Mouse (Mus musculus) stomach, postnatal 0 days (tissue): Measurements from ENCODE around the gene Mvb12a.

Experiments
- CTCF ChIP-seq: IDR thresholded peaks from 2 replicates; pipeline ENCODE4 v1.5.1; 2016; ENCODE audit warnings: antibody characterized with exemption, low read depth, mild to moderate bottlenecking, moderate library complexity
- EP300 ChIP-seq: optimal IDR thresholded peaks from 2 replicates; pipeline ENCODE3; 2016; ENCODE audit warnings: antibody characterized with exemption

DNA sequence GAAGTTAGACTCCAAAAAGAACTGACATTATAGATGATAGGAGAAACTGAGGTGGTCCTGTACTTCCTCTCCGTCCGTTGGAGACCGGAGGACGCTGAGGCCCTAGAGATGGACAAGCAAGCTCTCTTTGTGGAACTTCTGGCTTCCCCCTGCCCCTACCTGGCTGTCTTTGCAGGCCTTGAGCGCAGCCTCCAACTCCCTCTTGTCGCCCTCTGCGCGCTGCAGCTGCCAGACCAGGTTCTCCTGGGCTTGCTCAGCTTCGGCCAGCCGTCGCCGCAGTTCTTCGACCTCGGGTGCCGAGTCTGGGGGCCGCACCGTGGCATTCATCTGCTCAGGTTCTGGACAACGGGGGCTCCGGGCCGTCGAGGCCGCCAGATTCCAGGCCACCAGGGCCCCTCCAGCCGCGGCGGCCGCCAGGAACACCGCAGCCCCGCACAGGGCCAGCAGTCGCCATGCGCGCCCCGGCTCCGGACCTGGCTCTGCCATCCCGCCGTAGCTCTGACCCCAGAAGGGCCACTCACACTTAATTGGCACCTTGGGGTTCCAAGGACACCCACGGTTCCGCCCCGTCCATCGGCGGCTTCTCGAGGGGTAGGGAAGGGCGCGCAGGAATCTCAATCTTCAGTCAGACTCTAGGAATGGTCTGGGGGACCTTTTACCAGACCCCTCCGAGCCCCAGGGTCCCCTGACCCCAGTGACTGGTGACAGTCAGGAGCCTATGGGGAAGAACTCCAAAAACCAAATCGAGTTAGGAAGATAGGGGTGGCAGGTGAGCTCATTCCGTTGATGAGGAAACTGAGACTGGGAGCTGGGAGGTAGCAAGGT lies 17.3 kb upstream of the Mvb12a start, which contains the start of gene Ccdc194:
- no peak for TF ChIP-seq CTCF
- TF ChIP-seq EP300 = no peak
